Mouse (Mus musculus): ENCODE measurements around the gene Lmo3. TPM values are rescaled to one million over a fixed set of nuclear protein-coding genes. Genes with fewer than 3 reads are reported as not detected.

The Lmo3 gene
- total and polyA plus RNA-seq, 3 experiments = not detected

DNA sequence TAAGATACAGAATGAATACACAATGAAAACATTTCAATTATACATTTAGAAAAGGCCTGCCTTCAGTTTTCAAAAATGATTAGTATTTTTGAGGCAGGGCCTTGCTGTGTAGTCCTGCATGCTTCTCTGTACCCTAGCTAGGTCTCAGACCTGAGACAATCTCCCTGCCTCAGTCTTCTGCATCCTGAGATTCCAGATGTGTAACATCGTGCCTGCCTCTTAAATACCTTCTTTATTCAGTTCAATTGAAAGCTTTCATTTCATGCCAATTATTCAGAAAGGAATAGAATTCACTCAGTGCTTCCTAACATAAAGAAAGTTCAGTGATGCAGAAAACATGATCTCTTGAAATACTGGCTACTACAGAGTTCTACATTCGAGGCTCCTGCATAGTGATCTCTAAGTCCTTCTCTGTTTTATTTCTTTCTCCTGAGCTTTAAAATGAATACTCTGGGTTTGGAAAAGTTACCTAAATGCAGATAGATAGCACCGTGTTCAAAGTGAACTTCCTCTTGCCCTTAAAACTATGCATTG lies 137.2 kb downstream of the Lmo3 start:
- no peak for DNase-seq (ENCODE audit: low read depth, low spot score)
- TF ChIP-seq CHD1 (IDR thresholded peaks at IDR 0.05; ENCODE audit: low read depth, low read length) (no peak), ZNF384 (IDR thresholded peaks at IDR 0.05; ENCODE audit: low read depth, low read length) (no peak), CHD2 (IDR thresholded peaks at IDR 0.05; ENCODE audit: low read length) (no peak), KAT2A (conservative IDR thresholded peaks at IDR 0.05; ENCODE audit: low read depth, low read length) (no peak), HCFC1 (IDR thresholded peaks at IDR 0.05; ENCODE audit: low read depth, low read length) (no peak), SIN3A (IDR thresholded peaks at IDR 0.05; ENCODE audit: low read length) (no peak), EP300 (IDR thresholded peaks at IDR 0.05; ENCODE audit: low read depth in 1 of 2, low read length in 2 of 2) (no peak), TCF12 (IDR thresholded peaks at IDR 0.05; ENCODE audit: low read depth, low read length) (no peak), NELFE (IDR thresholded peaks at IDR 0.05; ENCODE audit: low read depth, low read length) (no peak), POLR2AphosphoS5 (IDR thresholded peaks at IDR 0.05; ENCODE audit: borderline replicate concordance, low read depth, low read length) (no peak), ELF1 (IDR thresholded peaks at IDR 0.05; ENCODE audit: low read depth, low read length) (no peak)
- no peaks in the 10 kb centered on the region for H3K9me3 ChIP-seq (replicated peaks; ENCODE audit: insufficient read depth, low read length)
- no peak overlapping the region for H3K4me3 ChIP-seq (ENCODE audit: control insufficient read depth in 1 of 2, insufficient read depth in 1 of 2, low read depth in 2 of 2, low read length in 2 of 2)
- H3K27ac ChIP-seq (ENCODE audit: control insufficient read depth, low read depth, low read length) = no peak overlapping the region
- H3K4me1 ChIP-seq (ENCODE audit: control insufficient read depth in 1 of 2, insufficient read depth in 2 of 2, low read length in 2 of 2) = no peaks in the 10 kb centered on the region
- no peaks in the 10 kb centered on the region for H3K79me2 ChIP-seq (ENCODE audit: control insufficient read depth, insufficient read depth, low read length, poor library complexity)
- H3K36me3 ChIP-seq (ENCODE audit: control insufficient read depth in 1 of 2, insufficient read depth in 2 of 2, low read length in 2 of 2) = no peaks in the 10 kb centered on the region
- H3K9ac ChIP-seq (ENCODE audit: control insufficient read depth, low read depth, low read length, poor library complexity, severe bottlenecking) = no peak overlapping the region
- H3K27me3 ChIP-seq (ENCODE audit: control insufficient read depth in 1 of 2, insufficient read depth in 2 of 2, low read length in 2 of 2) = no peaks in the 10 kb centered on the region

DNA sequence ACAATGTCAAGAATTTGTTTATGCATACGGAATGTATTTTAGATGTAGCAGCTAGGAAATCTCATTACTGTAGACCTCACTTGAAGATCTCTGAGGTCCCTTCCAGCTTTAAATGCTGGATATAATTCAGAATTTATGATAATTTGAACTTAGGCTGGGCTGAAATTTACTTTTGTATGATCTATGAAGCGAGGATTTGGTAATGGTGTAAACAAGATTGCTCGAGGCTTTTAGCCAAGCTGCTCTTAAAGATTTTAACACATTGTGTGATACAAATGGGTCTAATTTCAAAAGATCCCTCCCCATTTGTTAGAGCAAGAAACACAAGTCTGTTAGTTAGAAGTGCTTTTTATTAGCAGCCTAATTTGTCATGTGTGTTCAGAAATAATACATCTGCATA lies 144.4 kb downstream of the Lmo3 start:
- no peaks in the 10 kb centered on the region for H3K79me2 ChIP-seq (ENCODE audit: control insufficient read depth, insufficient read depth, low read length, poor library complexity)
- no peak for DNase-seq (ENCODE audit: low read depth, low spot score)

DNA sequence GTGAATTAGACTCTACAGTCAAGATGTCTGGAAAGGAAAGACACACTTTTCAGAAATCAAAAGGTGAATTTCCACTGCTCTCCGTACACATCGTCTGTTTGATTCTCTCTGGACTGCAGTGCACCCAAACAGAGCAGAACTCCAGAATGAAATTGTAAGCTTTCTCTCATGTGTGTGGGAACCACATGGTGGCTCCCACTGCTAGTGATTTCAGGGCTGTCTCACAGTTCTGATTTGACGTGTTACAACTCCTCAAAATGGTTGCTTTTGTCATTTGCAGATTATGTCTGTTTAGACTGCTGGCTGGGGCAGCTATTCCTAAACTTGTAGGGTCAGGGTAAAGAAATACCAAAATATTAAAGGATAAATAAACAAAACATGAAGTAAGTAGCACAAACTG lies 145.0 kb downstream of the Lmo3 start:
- Histone ChIP-seq H3K9me3 (replicated peaks; ENCODE audit: insufficient read depth, low read length) (no peaks in the 10 kb centered on the region), H3K4me3 (ENCODE audit: control insufficient read depth in 1 of 2, insufficient read depth in 1 of 2, low read depth in 2 of 2, low read length in 2 of 2) (no peak overlapping the region), H3K27me3 (ENCODE audit: control insufficient read depth in 1 of 2, insufficient read depth in 2 of 2, low read length in 2 of 2) (no peaks in the 10 kb centered on the region), H3K9ac (ENCODE audit: control insufficient read depth, low read depth, low read length, poor library complexity, severe bottlenecking) (no peak overlapping the region), H3K79me2 (ENCODE audit: control insufficient read depth, insufficient read depth, low read length, poor library complexity) (no peaks in the 10 kb centered on the region), H3K36me3 (ENCODE audit: control insufficient read depth in 1 of 2, insufficient read depth in 2 of 2, low read length in 2 of 2) (no peaks in the 10 kb centered on the region), H3K27ac (ENCODE audit: control insufficient read depth, low read depth, low read length) (no peak overlapping the region), H3K4me1 (ENCODE audit: control insufficient read depth in 1 of 2, insufficient read depth in 2 of 2, low read length in 2 of 2) (no peaks in the 10 kb centered on the region)
- no peak for TF ChIP-seq MYB (IDR thresholded peaks at IDR 0.05; ENCODE audit: low read depth, low read length)
- no peak for TF ChIP-seq TCF12 (IDR thresholded peaks at IDR 0.05; ENCODE audit: low read depth, low read length)
- no peak for TF ChIP-seq ZKSCAN1 (IDR thresholded peaks at IDR 0.05; ENCODE audit: low read depth, low read length)
- no peak for TF ChIP-seq ZMIZ1 (IDR thresholded peaks at IDR 0.05; ENCODE audit: low read depth, low read length)
- no peak for TF ChIP-seq MYC (IDR thresholded peaks at IDR 0.05; ENCODE audit: low read depth, low read length)
- no peak for TF ChIP-seq CTCF (IDR thresholded peaks at IDR 0.05 in 2 of 3, conservative IDR thresholded peaks at IDR 0.05 in 1 of 3; ENCODE audit: control insufficient read depth in 1 of 3, insufficient read depth in 1 of 3, low read depth in 2 of 3, low read length in 3 of 3, poor library complexity in 1 of 3, severe bottlenecking in 1 of 3)
- TF ChIP-seq NELFE (IDR thresholded peaks at IDR 0.05; ENCODE audit: low read depth, low read length) = no peak
- no peak for TF ChIP-seq RCOR1 (IDR thresholded peaks at IDR 0.05; ENCODE audit: low read depth, low read length)
- TF ChIP-seq MAZ (IDR thresholded peaks at IDR 0.05; ENCODE audit: low read depth, low read length) = no peak
- no peak for TF ChIP-seq HCFC1 (IDR thresholded peaks at IDR 0.05; ENCODE audit: low read depth, low read length)
- no peak for TF ChIP-seq BHLHE40 (IDR thresholded peaks at IDR 0.05; ENCODE audit: borderline replicate concordance, low read depth, low read length)
- no peak for DNase-seq (ENCODE audit: low read depth, low spot score)

More for the DNA sequence above, 144.4 kb downstream of the Lmo3 start:
- Histone ChIP-seq H3K9ac (ENCODE audit: control insufficient read depth, low read depth, low read length, poor library complexity, severe bottlenecking) (no peak overlapping the region), H3K4me1 (ENCODE audit: control insufficient read depth in 1 of 2, insufficient read depth in 2 of 2, low read length in 2 of 2) (no peaks in the 10 kb centered on the region), H3K27me3 (ENCODE audit: control insufficient read depth in 1 of 2, insufficient read depth in 2 of 2, low read length in 2 of 2) (no peaks in the 10 kb centered on the region), H3K36me3 (ENCODE audit: control insufficient read depth in 1 of 2, insufficient read depth in 2 of 2, low read length in 2 of 2) (no peaks in the 10 kb centered on the region), H3K9me3 (replicated peaks; ENCODE audit: insufficient read depth, low read length) (no peaks in the 10 kb centered on the region), H3K27ac (ENCODE audit: control insufficient read depth, low read depth, low read length) (no peak overlapping the region), H3K4me3 (ENCODE audit: control insufficient read depth in 1 of 2, insufficient read depth in 1 of 2, low read depth in 2 of 2, low read length in 2 of 2) (no peak overlapping the region)
- TF ChIP-seq ZC3H11A (IDR thresholded peaks at IDR 0.05; ENCODE audit: low read depth, low read length) = no peak
- TF ChIP-seq MAZ (IDR thresholded peaks at IDR 0.05; ENCODE audit: low read depth, low read length) = no peak
- no peak for TF ChIP-seq MAFK (IDR thresholded peaks at IDR 0.05; ENCODE audit: borderline replicate concordance, low read depth, low read length)
- no peak for TF ChIP-seq USF2 (IDR thresholded peaks at IDR 0.05; ENCODE audit: borderline replicate concordance in 1 of 2, insufficient read depth in 1 of 2, low read depth in 1 of 2, low read length in 2 of 2)
- no peak for TF ChIP-seq MAX (IDR thresholded peaks at IDR 0.05; ENCODE audit: low read length)
- TF ChIP-seq CTCF (IDR thresholded peaks at IDR 0.05 in 2 of 3, conservative IDR thresholded peaks at IDR 0.05 in 1 of 3; ENCODE audit: control insufficient read depth in 1 of 3, insufficient read depth in 1 of 3, low read depth in 2 of 3, low read length in 3 of 3, poor library complexity in 1 of 3, severe bottlenecking in 1 of 3) = no peak
- no peak for TF ChIP-seq SIN3A (IDR thresholded peaks at IDR 0.05; ENCODE audit: low read length)

Measured in MEL (cell line).